Mouse (Mus musculus): ENCODE measurements around the gene Olfr1512. TPM values are rescaled to one million over a fixed set of nuclear protein-coding genes. Genes with fewer than 3 reads are reported as not detected.

The Olfr1512 gene
- total RNA-seq, 2 experiments from 2014 or later = not detected

DNA sequence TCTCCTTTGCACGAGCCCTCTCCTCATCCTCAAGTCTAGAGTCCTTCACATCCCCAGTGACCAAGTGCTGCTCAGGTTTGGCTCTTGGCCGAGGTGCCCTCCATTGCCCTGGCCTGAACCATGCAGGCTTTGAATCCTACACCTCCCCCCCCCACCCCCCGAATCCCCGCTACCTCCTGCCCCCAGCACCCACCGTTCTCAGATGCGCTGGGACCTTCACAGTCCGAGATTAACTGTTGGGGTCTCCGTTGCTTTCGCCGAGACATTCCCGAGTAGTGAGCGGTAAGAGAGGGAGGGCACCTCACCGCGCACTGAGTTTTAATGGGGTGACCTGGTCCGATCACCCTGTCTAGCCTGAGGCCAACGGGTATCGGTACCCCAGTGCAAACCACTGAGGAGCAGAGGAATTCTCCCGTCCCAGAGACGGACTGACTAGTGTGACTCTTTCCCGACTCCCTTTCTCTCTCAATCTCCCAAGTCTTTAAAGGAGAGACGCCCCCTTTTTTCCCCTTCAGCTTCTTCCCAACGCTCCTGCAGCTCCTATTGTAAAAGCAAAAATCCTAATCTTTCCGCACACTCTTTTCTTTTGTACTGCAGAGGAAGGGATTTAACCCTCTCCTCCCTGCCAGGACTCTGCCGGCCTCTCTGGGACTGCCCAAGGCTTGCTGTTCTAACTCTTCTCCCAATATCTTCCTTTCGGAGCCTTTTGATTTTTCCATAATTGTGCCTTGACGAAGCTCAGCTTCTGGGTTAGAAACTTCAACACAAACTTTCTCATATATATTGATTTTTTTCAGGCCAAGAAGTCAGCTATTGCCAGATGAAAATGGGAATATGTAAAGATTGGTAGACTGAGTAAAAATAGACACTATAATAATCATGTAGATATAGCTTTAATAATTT lies 50.8 kb downstream of the Olfr1512 start, which contains the start of gene Sall2:
TSS of gene Sall2 (minus strand) at position 853 of the 903 bp plus-strand sequence.
- intact Hi-C loops (cut with DNase I) = no loop called here
- TF ChIP-seq CTCF (IDR thresholded peaks at IDR 0.05) = no peak
- DNase-seq = no peak
- H3K4me3 ChIP-seq = peak within 1 kb of the TSS; percentile 60
- H3K27ac ChIP-seq = no peak within 1 kb of the TSS

DNA sequence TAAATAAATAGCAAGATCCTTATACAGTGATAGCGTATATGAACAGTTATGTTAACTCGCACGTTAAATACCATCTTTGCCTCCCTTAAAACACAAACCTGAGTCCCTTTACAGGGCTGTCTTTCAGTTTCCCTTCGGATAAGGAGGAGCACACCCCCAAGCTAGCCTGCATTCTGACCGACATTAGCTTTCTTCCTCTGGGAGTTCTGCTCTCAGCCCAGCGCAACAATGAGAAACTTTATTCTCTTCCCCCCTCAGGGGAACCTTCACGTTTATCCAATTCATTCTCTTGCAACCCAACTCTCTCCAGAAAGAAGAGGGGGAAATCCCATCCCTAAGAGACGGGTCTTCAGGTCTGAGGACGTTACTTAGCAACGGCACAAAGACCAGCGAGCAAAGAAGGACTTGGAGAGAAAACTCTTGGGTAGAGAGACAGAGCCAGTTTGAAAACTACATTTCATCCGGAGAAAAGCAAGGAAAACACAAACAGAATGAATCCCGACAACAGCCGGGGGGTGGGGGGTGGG lies 51.5 kb downstream of the Olfr1512 start:
- TF ChIP-seq CTCF (IDR thresholded peaks at IDR 0.05) = no peak
- Histone ChIP-seq H3K4me3 (peak overlapping the region; percentile 60), H3K27ac (no peak overlapping the region)
- no peak for DNase-seq
- intact Hi-C loops (cut with DNase I) = no loop called here

DNA sequence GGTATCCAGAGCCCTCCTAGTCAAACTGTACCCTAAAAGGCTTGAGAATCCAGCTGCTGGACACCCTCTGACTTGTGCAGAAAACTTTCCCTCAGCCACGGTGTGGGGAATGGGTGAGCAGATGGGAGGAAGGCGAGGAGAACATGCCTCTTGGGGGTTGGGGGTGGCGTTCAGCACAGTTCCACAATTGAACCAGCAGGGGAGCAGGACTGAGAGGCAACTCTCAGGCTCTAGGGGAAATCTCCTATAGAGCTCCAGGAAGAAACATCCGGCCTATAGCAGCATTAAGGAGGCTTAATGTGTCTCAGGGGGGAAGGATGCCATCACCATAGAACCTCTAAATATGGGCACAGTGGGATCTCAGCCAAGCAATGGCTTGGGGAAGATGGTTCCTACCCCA lies 53.1 kb downstream of the Olfr1512 start:
- intact Hi-C loops (cut with DNase I) = no loop called here
- no peak overlapping the region for H3K4me3 ChIP-seq
- no peak for TF ChIP-seq CTCF (IDR thresholded peaks at IDR 0.05)

More for the DNA sequence above, 53.1 kb downstream of the Olfr1512 start:
- no peak for DNase-seq
- H3K27ac ChIP-seq = no peak overlapping the region

Other genes with a start within 250 kb of the Olfr1512 start
- gene Supt16, start 181.8 kb downstream of the Olfr1512 start, total RNA-seq (2021) = 10 to 100 TPM; 12.3 to 15.5 TPM
- gene Chd8, start 121.4 kb downstream of the Olfr1512 start, total RNA-seq (2021) = 10 to 100 TPM; 33.4 to 34.9 TPM
- 10 to 100 TPM; 48.0 to 56.2 TPM for gene Tox4, start 100.0 kb downstream of the Olfr1512 start, total RNA-seq (2021)
- 1 to 10 TPM; 1.9 to 3.5 TPM for gene Rab2b, start 99.6 kb downstream of the Olfr1512 start, total RNA-seq (2021)
- 10 to 100 TPM; 17.2 to 19.5 TPM for gene Mettl3, start 74.0 kb downstream of the Olfr1512 start, total RNA-seq (2021)
- gene Sall2, start 50.4 kb downstream of the Olfr1512 start, total RNA-seq (2021) = under 1 TPM; 0.61 to 0.78 TPM
- not detected for gene Olfr1513, start 22.8 kb downstream of the Olfr1512 start, total RNA-seq (2021)
- gene Olfr1511, start 18.2 kb upstream of the Olfr1512 start, total RNA-seq (2021) = not detected
- gene Olfr1510, start 35.2 kb upstream of the Olfr1512 start, total RNA-seq (2021) = not detected
- not detected for gene Olfr1509, start 63.8 kb upstream of the Olfr1512 start, total RNA-seq (2021)
- not detected for gene Olfr1508, start 88.3 kb upstream of the Olfr1512 start, total RNA-seq (2021)
- not detected for gene Olfr1507, start 116.6 kb upstream of the Olfr1512 start, total RNA-seq (2021)